ENCODE assay signal across 8 mouse cellular contexts in genomic region chr10:128908778-128909448, GRCm38 (mm10). TPM values are rescaled to one million over a fixed set of nuclear protein-coding genes. Genes with fewer than 3 reads are reported as not detected.
DNase-seq lines count a peak whose midpoint lies in the region; ATAC-seq and TF ChIP-seq lines count a peak whose summit lies in the region.

No protein-coding gene starts in this region.

- H3K27me3 ChIP-seq in ES-Bruce4 (ENCODE audit: control insufficient read depth, insufficient read depth, low read length, poor library complexity, severe bottlenecking) = no peaks in the 10 kb centered on the region
- H3K27me3 ChIP-seq in hindbrain, postnatal 0 days (ENCODE audit: insufficient read depth, low read length) = no peaks in the 10 kb centered on the region
- H3K27me3 ChIP-seq in liver, embryonic 15.5 days = peaks cover 56% of the 10 kb centered on the region

- intact Hi-C loops in left cerebral cortex, postnatal 25 days (cut with DNase I) = no loop called here

- H3K9ac ChIP-seq in ES-Bruce4 (ENCODE audit: low read depth, poor library complexity, severe bottlenecking) = peak overlapping the region; percentile 95
- H3K9ac ChIP-seq in hindbrain, postnatal 0 days (replicated peaks; ENCODE audit: low read length) = peak overlapping the region; percentile 85
- H3K9ac ChIP-seq in liver, embryonic 15.5 days = 0 out of 2 replicates have a peak overlapping the region, but pooled peaks have one; percentile 53

- WGBS in hindbrain, postnatal 0 days = 61% methylated on average over 13 of the region's 13 CpGs
- WGBS in liver, embryonic 15.5 days (ENCODE audit: insufficient replicate concordance) = 53% methylated on average over 13 of the region's 13 CpGs

- TF ChIP-seq EP300 in ES-Bruce4 (IDR thresholded peaks at IDR 0.05; ENCODE audit: insufficient read depth, low read depth, low read length) = no peak

- H3K4me2 ChIP-seq in hindbrain, postnatal 0 days (ENCODE audit: low read depth, low read length) = peak overlapping the region; percentile 63
- H3K4me2 ChIP-seq in liver, embryonic 15.5 days = peak overlapping the region; percentile 69

- no peak for ATAC-seq in hindbrain, postnatal 0 days
- no peak for ATAC-seq in liver, embryonic 15.5 days (ENCODE audit: insufficient read depth)
- no peak for ATAC-seq in inflammation-experienced regulatory T-cells, adult 6 months
- ATAC-seq in monocyte, adult 5-6 weeks (replicated peaks; ENCODE audit: insufficient number of reproducible peaks, low FRiP score, low TSS enrichment, poor library complexity, severe bottlenecking) = no peak

- H3K27ac ChIP-seq in ES-Bruce4 (ENCODE audit: insufficient read depth, low read length) = peak overlapping the region; percentile 4; the same call in 1 of the 2 replicates
- H3K27ac ChIP-seq in bone marrow macrophage, adult 2 months (ENCODE audit: insufficient read depth, low read depth, low read length) = peak overlapping the region; percentile 88
- peak overlapping the region; percentile 93 for H3K27ac ChIP-seq in hindbrain, postnatal 0 days
- no peak overlapping the region for H3K27ac ChIP-seq in liver, embryonic 15.5 days (replicated peaks)

- H3K4me3 ChIP-seq in ES-Bruce4 (ENCODE audit: low read depth, low read length) = peak overlapping the region; percentile 45
- H3K4me3 ChIP-seq in bone marrow macrophage, adult 2 months (ENCODE audit: insufficient read depth, low read length) = peak overlapping the region; percentile 68
- peak overlapping the region; percentile 87 for H3K4me3 ChIP-seq in hindbrain, postnatal 0 days (ENCODE audit: low read length)
- peak overlapping the region; percentile 60 for H3K4me3 ChIP-seq in liver, embryonic 15.5 days (replicated peaks)

- TF ChIP-seq POLR2A in ES-Bruce4 (IDR thresholded peaks at IDR 0.05; ENCODE audit: insufficient read depth, low read length) = no peak
- no peak for TF ChIP-seq POLR2A in bone marrow macrophage, adult 2 months (IDR thresholded peaks at IDR 0.05; ENCODE audit: borderline replicate concordance, low read depth, low read length)

- peaks cover 1% of the 10 kb centered on the region for H3K4me1 ChIP-seq in ES-Bruce4 (ENCODE audit: control insufficient read depth, insufficient read depth, low read length)
- H3K4me1 ChIP-seq in bone marrow macrophage, adult 2 months (ENCODE audit: control insufficient read depth, insufficient read depth, low read length) = peaks cover 24% of the 10 kb centered on the region
- H3K4me1 ChIP-seq in hindbrain, postnatal 0 days (ENCODE audit: insufficient read depth, low read length) = no peaks in the 10 kb centered on the region
- peaks cover 11% of the 10 kb centered on the region; the same call in 1 of the 2 replicates for H3K4me1 ChIP-seq in liver, embryonic 15.5 days (replicated peaks)

- no peaks in the 10 kb centered on the region; the same call in none of the 2 replicates for H3K36me3 ChIP-seq in ES-Bruce4 (ENCODE audit: control insufficient read depth, insufficient read depth, low read length, poor library complexity, severe bottlenecking)
- no peaks in the 10 kb centered on the region for H3K36me3 ChIP-seq in hindbrain, postnatal 0 days (ENCODE audit: insufficient read depth, low read length)
- H3K36me3 ChIP-seq in liver, embryonic 15.5 days (replicated peaks) = 0 out of 2 replicates have a peak, but pooled peaks cover under 1% of the 10 kb centered on the region

- DNase-seq in hindbrain, postnatal 0 days (ENCODE audit: low spot score) = peak; percentile 31
- DNase-seq in frontal cortex, postnatal 25 days (ENCODE audit: low spot score in 2 of 2) = no peak
- no peak for DNase-seq in left cerebral cortex, postnatal 25 days (ENCODE audit: low spot score in 2 of 2)

- no peak for TF ChIP-seq CTCF in ES-Bruce4 (IDR thresholded peaks at IDR 0.05; ENCODE audit: low read depth, low read length)
- no peak for TF ChIP-seq CTCF in bone marrow macrophage, adult 2 months (IDR thresholded peaks at IDR 0.05; ENCODE audit: low read depth, low read length)
- no peak for TF ChIP-seq CTCF in hindbrain, postnatal 0 days (IDR thresholded peaks at IDR 0.05; ENCODE audit: low read depth)

- no peaks in the 10 kb centered on the region for H3K9me3 ChIP-seq in ES-Bruce4 (replicated peaks; ENCODE audit: control insufficient read depth, insufficient read depth, low read length, poor library complexity, severe bottlenecking)
- no peaks in the 10 kb centered on the region for H3K9me3 ChIP-seq in hindbrain, postnatal 0 days (ENCODE audit: low read length)
- no peaks in the 10 kb centered on the region for H3K9me3 ChIP-seq in liver, embryonic 15.5 days (replicated peaks)

RNA-seq across cellular contexts. Expression of gene Cd63, which starts 8.1 kb away (rescaled TPM):
- 116 and 130 TPM in 2 replicates for polyA plus RNA-seq in ES-Bruce4 (2011; ENCODE audit: insufficient read depth, insufficient read length, low read depth, missing spikeins)
- polyA plus RNA-seq in bone marrow macrophage, adult 2 months (2012; ENCODE audit: insufficient read depth, insufficient read length, missing spikeins) = 751 and 791 TPM in 2 replicates
- 35.2 and 40.9 TPM in 2 replicates for total RNA-seq in hindbrain, postnatal 0 days (2014; rRNA removed)
- polyA plus RNA-seq in hindbrain, postnatal 0 days (2015; fragmentation: Nextera tagmentation; extraction: Ambion mirVana) = 417 and 436 TPM in 2 replicates
- polyA plus RNA-seq in liver, embryonic 15.5 days (2015; fragmentation: Nextera tagmentation; extraction: Ambion mirVana) = 102 and 113 TPM in 2 replicates
- 1 to 10 TPM in 1 of 3 experiments, under 1 TPM in 1, not detected in 1; 0.58 to 2.0 TPM for polyA plus RNA-seq in inflammation-experienced regulatory T-cells, adult 6 months (2017; shearing (Covaris generic))
- 12.1 to 26.5 TPM (median 22.9 TPM) in 3 replicates for total RNA-seq in monocyte, adult 5-6 weeks (2017)
- 10 to 100 TPM; 65.0 to 74.0 TPM for total RNA-seq in left cerebral cortex, postnatal 25 days (2021)

RNA-seq across cellular contexts. Expression of gene Rdh5, which starts 13.8 kb away (rescaled TPM):
- polyA plus RNA-seq in ES-Bruce4 (2011; ENCODE audit: insufficient read depth, insufficient read length, low read depth, missing spikeins) = 3.5 and 3.9 TPM in 2 replicates
- 4.6 and 7.5 TPM in 2 replicates for polyA plus RNA-seq in bone marrow macrophage, adult 2 months (2012; ENCODE audit: insufficient read depth, insufficient read length, missing spikeins)
- 22.6 and 24.8 TPM in 2 replicates for total RNA-seq in hindbrain, postnatal 0 days (2014; rRNA removed)
- polyA plus RNA-seq in hindbrain, postnatal 0 days (2015; fragmentation: Nextera tagmentation; extraction: Ambion mirVana) = 21.0 and 29.2 TPM in 2 replicates
- 18.4 and 24.3 TPM in 2 replicates for polyA plus RNA-seq in liver, embryonic 15.5 days (2015; fragmentation: Nextera tagmentation; extraction: Ambion mirVana)
- 10 to 100 TPM in 2 of 3 experiments, 1 to 10 TPM in 1; 5.1 to 12.9 (median 11.9) TPM for polyA plus RNA-seq in inflammation-experienced regulatory T-cells, adult 6 months (2017; shearing (Covaris generic))
- 1.5 to 7.6 TPM in 2 of 3 replicates, not detected in the other for total RNA-seq in monocyte, adult 5-6 weeks (2017)
- 1 to 10 TPM; 6.0 to 8.2 TPM for total RNA-seq in left cerebral cortex, postnatal 25 days (2021)

RNA-seq across cellular contexts. Expression of gene Bloc1s1, which starts 14.9 kb away (rescaled TPM):
- 36.7 and 44.5 TPM in 2 replicates for polyA plus RNA-seq in ES-Bruce4 (2011; ENCODE audit: insufficient read depth, insufficient read length, low read depth, missing spikeins)
- polyA plus RNA-seq in bone marrow macrophage, adult 2 months (2012; ENCODE audit: insufficient read depth, insufficient read length, missing spikeins) = 125 TPM in 2 replicates
- total RNA-seq in hindbrain, postnatal 0 days (2014; rRNA removed) = 70.9 and 97.6 TPM in 2 replicates
- polyA plus RNA-seq in hindbrain, postnatal 0 days (2015; fragmentation: Nextera tagmentation; extraction: Ambion mirVana) = 292 and 298 TPM in 2 replicates
- 93.9 and 96.1 TPM in 2 replicates for polyA plus RNA-seq in liver, embryonic 15.5 days (2015; fragmentation: Nextera tagmentation; extraction: Ambion mirVana)
- polyA plus RNA-seq in inflammation-experienced regulatory T-cells, adult 6 months (2017; shearing (Covaris generic)) = 100 to 1,000 TPM; 196 to 255 (median 212) TPM
- 110 to 127 TPM (median 111 TPM) in 3 replicates for total RNA-seq in monocyte, adult 5-6 weeks (2017)
- 10 to 100 TPM; 81.4 to 86.2 TPM for total RNA-seq in left cerebral cortex, postnatal 25 days (2021)

RNA-seq across cellular contexts. Expression of gene Gdf11, which starts 17.4 kb away (rescaled TPM):
- polyA plus RNA-seq in ES-Bruce4 (2011; ENCODE audit: insufficient read depth, insufficient read length, low read depth, missing spikeins) = 2.8 and 3.0 TPM in 2 replicates
- polyA plus RNA-seq in bone marrow macrophage, adult 2 months (2012; ENCODE audit: insufficient read depth, insufficient read length, missing spikeins) = not detected in 2 replicates
- total RNA-seq in hindbrain, postnatal 0 days (2014; rRNA removed) = 15.9 and 18.8 TPM in 2 replicates
- polyA plus RNA-seq in hindbrain, postnatal 0 days (2015; fragmentation: Nextera tagmentation; extraction: Ambion mirVana) = 6.7 and 7.6 TPM in 2 replicates
- 0.26 and 0.31 TPM in 2 replicates for polyA plus RNA-seq in liver, embryonic 15.5 days (2015; fragmentation: Nextera tagmentation; extraction: Ambion mirVana)
- 1 to 10 TPM; 6.0 to 7.7 (median 7.3) TPM for polyA plus RNA-seq in inflammation-experienced regulatory T-cells, adult 6 months (2017; shearing (Covaris generic))
- total RNA-seq in monocyte, adult 5-6 weeks (2017) = 0.57 to 3.8 TPM (median 1.8 TPM) in 3 replicates
- total RNA-seq in left cerebral cortex, postnatal 25 days (2021) = 10 to 100 TPM; 12.8 to 14.9 TPM

RNA-seq across cellular contexts. Expression of gene Itga7, which starts 24.7 kb away (rescaled TPM):
- 1.6 and 3.2 TPM in 2 replicates for polyA plus RNA-seq in ES-Bruce4 (2011; ENCODE audit: insufficient read depth, insufficient read length, low read depth, missing spikeins)
- polyA plus RNA-seq in bone marrow macrophage, adult 2 months (2012; ENCODE audit: insufficient read depth, insufficient read length, missing spikeins) = 0.17 TPM in 1 of 2 replicates, not detected in the other
- total RNA-seq in hindbrain, postnatal 0 days (2014; rRNA removed) = 29.0 and 30.6 TPM in 2 replicates
- 15.1 and 16.9 TPM in 2 replicates for polyA plus RNA-seq in hindbrain, postnatal 0 days (2015; fragmentation: Nextera tagmentation; extraction: Ambion mirVana)
- polyA plus RNA-seq in liver, embryonic 15.5 days (2015; fragmentation: Nextera tagmentation; extraction: Ambion mirVana) = 0.81 and 1.1 TPM in 2 replicates
- 1 to 10 TPM; 3.6 to 5.1 (median 4.8) TPM for polyA plus RNA-seq in inflammation-experienced regulatory T-cells, adult 6 months (2017; shearing (Covaris generic))
- total RNA-seq in monocyte, adult 5-6 weeks (2017) = 0.19 to 0.53 TPM in 2 of 3 replicates, not detected in the other
- total RNA-seq in left cerebral cortex, postnatal 25 days (2021) = 10 to 100 TPM; 12.4 to 15.5 TPM

Comparison
In these comparisons a context has a peak if more than half of its experiments do, and no peak if none do; other contexts are left out.
1. RNA of gene Cd63, which starts 8.1 kb away (polyA plus RNA-seq): 751 to 791 TPM in bone marrow macrophage, adult 2 months, 417 to 436 TPM in hindbrain, postnatal 0 days, 116 to 130 TPM in ES-Bruce4 and 102 to 113 TPM in liver, embryonic 15.5 days; 0.58 to 2.0 TPM in inflammation-experienced regulatory T-cells, adult 6 months; every median in the first group is over 10 times any median in the second.
2. Peak in every context shown above with its lines, with median percentiles within 50 percentile points of each other: H3K4me3 ChIP-seq and H3K9ac ChIP-seq.